8 mouse cellular contexts compared by ENCODE assay signal in genomic region chr8:57800327-57800726, GRCm38 (mm10).
DNase-seq lines count a peak whose midpoint lies in the region; ATAC-seq and TF ChIP-seq lines count a peak whose summit lies in the region.

No protein-coding gene starts in this region.

- H3K27ac ChIP-seq in embryonic facial prominence, embryonic 13.5 days = peak overlapping the region; percentile 62
- H3K27ac ChIP-seq in heart, embryonic 10.5 days = peak overlapping the region; percentile 77
- peak overlapping the region; percentile 47; the same call in 1 of the 2 replicates for H3K27ac ChIP-seq in limb, embryonic 15.5 days
- H3K27ac ChIP-seq in midbrain, postnatal 0 days (ENCODE audit: low read depth, low read length) = peak overlapping the region; percentile 38

- H3K4me1 ChIP-seq in embryonic facial prominence, embryonic 13.5 days = peaks cover 4% of the 10 kb centered on the region
- H3K4me1 ChIP-seq in heart, embryonic 10.5 days = peaks cover 3% of the 10 kb centered on the region; the same call in 1 of the 2 replicates
- H3K4me1 ChIP-seq in limb, embryonic 15.5 days = peaks cover 6% of the 10 kb centered on the region
- H3K4me1 ChIP-seq in midbrain, postnatal 0 days (ENCODE audit: insufficient read depth, low read length) = no peaks in the 10 kb centered on the region

- peak; percentile 75; the same call in 1 of the 2 replicates for ATAC-seq in embryonic facial prominence, embryonic 13.5 days (ENCODE audit: insufficient number of reproducible peaks, insufficient read depth, low FRiP score, low TSS enrichment, low read depth)
- ATAC-seq in limb, embryonic 15.5 days (ENCODE audit: insufficient number of reproducible peaks, low FRiP score, low TSS enrichment, low read depth) = no peak
- peak; percentile 85 for ATAC-seq in midbrain, postnatal 0 days (ENCODE audit: low FRiP score)

- no peaks in the 10 kb centered on the region for H3K36me3 ChIP-seq in embryonic facial prominence, embryonic 13.5 days
- H3K36me3 ChIP-seq in heart, embryonic 10.5 days = no peaks in the 10 kb centered on the region
- H3K36me3 ChIP-seq in limb, embryonic 15.5 days = no peaks in the 10 kb centered on the region
- H3K36me3 ChIP-seq in midbrain, postnatal 0 days (ENCODE audit: insufficient read depth, low read length) = no peaks in the 10 kb centered on the region

- H3K9me3 ChIP-seq in embryonic facial prominence, embryonic 13.5 days = no peaks in the 10 kb centered on the region
- no peaks in the 10 kb centered on the region for H3K9me3 ChIP-seq in heart, embryonic 10.5 days
- no peaks in the 10 kb centered on the region for H3K9me3 ChIP-seq in limb, embryonic 15.5 days
- no peaks in the 10 kb centered on the region for H3K9me3 ChIP-seq in midbrain, postnatal 0 days (ENCODE audit: low read length)

- peak; percentile 77 for DNase-seq in A20 (ENCODE audit: low read depth, low spot score)
- peak; percentile 49 for DNase-seq in adrenal gland, postnatal 25 days
- DNase-seq in heart, embryonic 10.5 days (ENCODE audit: low spot score) = no peak
- peak; percentile 89 for DNase-seq in kidney, adult 9 months
- DNase-seq in midbrain, postnatal 0 days (ENCODE audit: low spot score) = peak; percentile 95
- DNase-seq in spleen, postnatal 4 days (ENCODE audit: low spot score in 2 of 2) = peak; percentile 54 to 80

- H3K9ac ChIP-seq in embryonic facial prominence, embryonic 13.5 days = peak overlapping the region; percentile 49; the same call in 1 of the 2 replicates
- no peak overlapping the region for H3K9ac ChIP-seq in limb, embryonic 15.5 days
- no peak overlapping the region for H3K9ac ChIP-seq in midbrain, postnatal 0 days (replicated peaks; ENCODE audit: low read length, poor library complexity, severe bottlenecking)

- peak overlapping the region; percentile 30 for H3K4me3 ChIP-seq in embryonic facial prominence, embryonic 13.5 days
- H3K4me3 ChIP-seq in heart, embryonic 10.5 days = peak overlapping the region; percentile 50
- peak overlapping the region; percentile 27 for H3K4me3 ChIP-seq in limb, embryonic 15.5 days
- peak overlapping the region; percentile 1; the same call in 1 of the 2 replicates for H3K4me3 ChIP-seq in midbrain, postnatal 0 days (ENCODE audit: low read depth, low read length)

- peak; percentile 93 for TF ChIP-seq CTCF in midbrain, postnatal 0 days (IDR thresholded peaks at IDR 0.05)

- no peaks in the 10 kb centered on the region for H3K27me3 ChIP-seq in embryonic facial prominence, embryonic 13.5 days
- H3K27me3 ChIP-seq in heart, embryonic 10.5 days (ENCODE audit: insufficient read depth, poor library complexity, severe bottlenecking) = 0 out of 2 replicates have a peak, but pooled peaks cover 6% of the 10 kb centered on the region
- H3K27me3 ChIP-seq in limb, embryonic 15.5 days = no peaks in the 10 kb centered on the region
- peaks cover 5% of the 10 kb centered on the region; the same call in 1 of the 2 replicates for H3K27me3 ChIP-seq in midbrain, postnatal 0 days (ENCODE audit: insufficient read depth, low read length)

- WGBS in embryonic facial prominence, embryonic 13.5 days = 23% methylated on average over 4 of the region's 4 CpGs
- 22% methylated on average over 4 of the region's 4 CpGs for WGBS in heart, embryonic 10.5 days
- 19% methylated on average over 4 of the region's 4 CpGs for WGBS in limb, embryonic 15.5 days
- WGBS in midbrain, postnatal 0 days = 13% methylated on average over 4 of the region's 4 CpGs

- H3K4me2 ChIP-seq in embryonic facial prominence, embryonic 13.5 days = peak overlapping the region; percentile 57
- peak overlapping the region; percentile 46 for H3K4me2 ChIP-seq in limb, embryonic 15.5 days
- H3K4me2 ChIP-seq in midbrain, postnatal 0 days (ENCODE audit: low read depth, low read length, poor library complexity, severe bottlenecking) = peak overlapping the region; percentile 36
